Mouse (Mus musculus): ENCODE measurements at regions not wholly inside any gene's neighbourhood (a gene's known extent, or its start where the extent isn't known, plus 50 kb on each side); places are given as distances from the start of the nearest gene placed in this dataset.

DNA sequence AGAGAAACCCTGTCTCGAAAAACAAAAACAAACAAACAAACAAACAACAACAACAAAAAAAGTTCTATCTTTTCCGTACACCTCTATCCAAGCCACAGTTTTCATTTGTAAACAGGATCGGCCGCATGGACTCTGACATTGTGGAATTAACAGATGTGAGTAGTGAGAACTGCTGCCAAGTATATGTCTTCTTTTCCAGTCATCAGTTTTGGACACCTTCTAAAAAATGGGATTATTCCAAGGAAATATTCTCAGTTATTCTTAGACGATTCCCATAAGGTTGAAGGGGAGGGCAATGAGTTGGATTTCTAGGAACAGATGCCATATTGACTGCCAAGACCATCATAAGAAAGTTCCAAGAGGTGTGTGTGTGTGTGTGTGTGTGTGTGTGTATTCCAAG is 891.2 kb upstream of the Lrrc6 start:
- no peak for DNase-seq (ENCODE audit: low read depth, low spot score)

DNA sequence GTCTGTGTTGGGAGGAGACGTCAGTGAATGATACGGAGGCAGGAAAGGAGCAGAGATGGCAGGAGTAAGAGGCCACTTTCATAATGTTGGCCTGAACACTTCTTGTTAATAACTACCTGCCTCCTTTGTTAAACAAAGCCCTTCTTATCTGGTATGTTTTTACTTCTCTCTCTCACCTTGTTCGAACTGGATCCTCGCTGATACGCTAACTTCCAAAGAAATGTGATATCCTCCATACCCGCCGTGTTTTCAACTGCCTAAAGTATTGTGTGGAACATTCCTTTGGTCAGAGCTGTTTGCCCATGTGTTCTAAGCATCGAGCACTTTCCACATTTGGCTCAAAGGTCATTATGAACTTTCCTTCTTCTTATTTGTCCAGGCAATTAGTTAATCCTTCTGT is 887.8 kb upstream of the Lrrc6 start:
- DNase-seq (ENCODE audit: low read depth, low spot score) = no peak

DNA sequence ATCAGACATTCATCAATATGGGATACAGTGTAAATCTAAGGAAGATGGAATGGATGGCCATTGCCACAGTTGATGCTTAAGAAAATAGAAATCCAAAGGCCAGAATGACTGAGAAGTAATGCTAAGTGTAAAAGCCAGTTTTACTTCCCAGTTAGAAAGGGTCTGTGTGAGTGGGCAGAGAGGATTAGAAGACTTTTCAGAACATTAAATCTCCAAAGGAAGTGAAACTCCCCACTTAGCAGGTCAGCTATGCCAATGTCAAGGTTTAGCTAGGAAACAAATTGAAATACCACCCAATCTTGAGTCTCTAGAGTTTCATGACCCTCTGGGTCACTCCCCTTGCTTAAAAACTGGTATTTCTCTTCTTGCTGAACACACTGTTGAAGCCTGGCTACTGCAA is 886.2 kb upstream of the Lrrc6 start:
- no peak for DNase-seq (ENCODE audit: low read depth, low spot score)

DNA sequence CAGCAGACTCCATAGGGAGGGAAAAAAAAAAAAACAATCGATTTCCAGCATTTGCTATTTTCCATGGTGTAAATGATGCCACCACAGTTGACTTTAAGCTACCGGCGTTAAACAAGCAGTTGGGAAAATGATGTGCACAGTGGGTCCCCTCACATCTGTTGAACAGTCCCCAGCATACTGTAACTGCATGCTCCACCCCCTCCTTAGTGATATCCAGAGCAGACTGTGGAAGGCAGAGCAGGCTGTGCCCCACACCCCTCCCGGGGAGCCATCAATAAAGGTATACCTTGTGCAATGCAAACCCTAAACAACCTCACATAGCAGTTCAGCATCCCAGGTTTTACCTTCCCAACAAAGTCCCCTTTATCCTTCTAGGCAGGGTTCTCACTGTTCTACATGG is 872.9 kb upstream of the Lrrc6 start:
- no peak for DNase-seq (ENCODE audit: low read depth, low spot score)

DNA sequence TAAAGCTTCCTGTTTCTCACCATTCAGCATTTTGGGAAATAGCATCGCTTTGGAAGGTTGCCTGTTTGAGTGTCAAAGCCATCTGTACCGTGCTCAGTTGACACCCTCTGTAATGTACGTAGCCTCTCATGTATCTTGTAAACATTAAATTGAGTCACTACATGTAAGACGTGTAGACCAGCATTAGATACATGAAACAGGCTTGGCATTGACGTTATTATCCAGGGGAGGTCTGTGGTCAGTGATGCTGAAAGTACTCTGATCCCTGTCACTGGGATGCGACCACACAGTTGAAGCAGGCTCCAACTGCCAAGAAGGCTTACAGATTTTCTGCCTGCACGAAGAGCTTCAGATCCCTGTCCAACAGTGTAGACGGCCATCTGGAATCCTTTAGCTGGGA is 872.3 kb upstream of the Lrrc6 start:
- no peak for DNase-seq (ENCODE audit: low read depth, low spot score)

DNA sequence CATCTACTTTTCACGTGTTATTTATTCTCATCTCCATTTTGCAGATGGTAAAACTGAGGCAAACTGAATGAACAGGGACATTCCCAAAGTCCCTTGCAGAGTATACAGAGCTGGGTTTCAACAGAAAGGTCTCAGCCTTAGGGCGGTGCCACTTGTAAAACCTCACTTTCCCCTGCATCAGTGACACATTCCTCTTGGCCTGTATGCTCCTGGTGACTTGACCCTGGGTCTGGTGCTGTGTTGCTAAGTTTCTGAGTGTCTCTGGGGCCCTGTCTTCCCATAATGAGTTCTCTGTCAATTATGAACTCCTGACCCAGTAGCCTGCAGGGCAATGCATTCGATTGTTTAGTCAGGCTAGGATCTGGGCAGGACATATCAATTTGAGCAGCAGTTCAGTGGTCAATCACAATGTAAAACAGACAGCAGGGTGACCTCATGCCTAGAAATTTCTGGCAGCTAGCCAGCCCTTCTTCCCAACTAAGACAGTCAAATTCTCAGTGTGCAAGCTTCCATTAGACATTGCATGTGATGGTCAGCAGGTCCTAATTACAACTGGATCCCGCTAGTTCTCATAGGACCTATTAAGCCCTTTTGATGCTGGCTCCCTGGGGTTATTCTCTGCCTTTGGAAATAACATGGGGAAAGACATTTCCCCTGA is 863.5 kb upstream of the Lrrc6 start:
- DNase-seq (ENCODE audit: low read depth, low spot score) = no peak

DNA sequence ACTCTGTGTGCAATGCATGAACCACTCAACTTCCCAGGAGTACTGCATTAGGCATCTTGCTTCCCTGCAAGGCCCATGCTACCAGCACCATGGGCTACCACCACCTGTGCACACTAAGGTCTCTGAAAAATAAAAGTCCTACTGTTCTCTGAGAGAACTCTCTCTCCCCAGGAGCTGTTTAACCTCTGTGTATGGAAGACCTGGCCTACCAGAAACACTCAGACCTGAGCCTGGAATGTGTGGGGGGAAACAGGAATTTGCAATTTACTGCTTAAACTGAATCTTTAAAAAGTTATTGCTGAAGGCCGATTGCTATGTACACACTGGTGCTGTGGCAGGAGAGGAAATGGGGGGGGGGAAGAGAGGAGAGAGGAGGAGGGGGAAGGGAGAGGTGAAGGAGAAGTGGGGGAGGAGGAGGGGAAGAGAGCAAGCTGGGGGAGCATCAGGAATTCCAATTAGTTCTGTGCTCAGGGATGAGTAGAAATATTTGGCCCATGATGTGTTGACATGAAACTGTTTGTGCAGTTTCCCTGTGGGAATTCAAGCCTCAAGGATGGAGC is 860.4 kb upstream of the Lrrc6 start:
- no peak for DNase-seq (ENCODE audit: low read depth, low spot score)

DNA sequence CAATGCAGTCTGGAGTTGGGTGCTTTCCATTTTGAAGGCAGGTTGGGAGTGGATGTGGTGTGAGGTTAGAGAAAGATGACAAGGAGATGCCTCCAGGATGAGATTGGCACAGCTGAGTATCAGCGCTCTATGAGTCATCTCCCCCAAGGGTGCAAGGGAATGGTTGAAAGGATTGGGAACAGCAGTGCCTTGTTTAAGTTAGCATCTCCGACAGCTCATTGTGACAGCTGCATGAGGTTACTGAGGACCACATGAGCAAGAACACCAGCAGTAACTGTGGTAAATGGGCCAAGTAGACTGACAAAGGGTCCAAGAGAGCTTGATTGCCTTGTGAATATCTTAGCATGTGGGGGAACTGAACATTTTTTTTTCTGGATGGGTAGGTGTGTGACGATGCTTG is 857.2 kb upstream of the Lrrc6 start:
- no peak for DNase-seq (ENCODE audit: low read depth, low spot score)

DNA sequence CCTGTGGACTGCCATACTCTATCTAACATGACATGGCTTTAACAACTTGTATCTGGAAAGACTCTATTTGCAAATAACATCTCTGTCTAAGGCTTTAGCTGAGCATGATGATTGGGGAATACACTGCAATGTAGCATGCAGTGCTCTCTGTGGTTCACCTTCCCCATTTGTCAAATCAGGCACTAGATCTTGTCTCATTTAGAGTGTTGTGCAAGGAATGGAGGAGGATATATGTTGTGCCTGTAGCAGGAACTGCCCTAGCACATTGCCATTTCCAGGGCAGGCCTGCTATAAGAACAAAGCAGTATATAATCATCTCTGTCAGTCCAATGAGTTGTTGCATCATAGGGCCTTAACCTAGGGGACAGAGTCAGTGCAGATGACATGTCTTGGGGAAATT is 854.6 kb upstream of the Lrrc6 start:
- no peak for DNase-seq (ENCODE audit: low read depth, low spot score)

DNA sequence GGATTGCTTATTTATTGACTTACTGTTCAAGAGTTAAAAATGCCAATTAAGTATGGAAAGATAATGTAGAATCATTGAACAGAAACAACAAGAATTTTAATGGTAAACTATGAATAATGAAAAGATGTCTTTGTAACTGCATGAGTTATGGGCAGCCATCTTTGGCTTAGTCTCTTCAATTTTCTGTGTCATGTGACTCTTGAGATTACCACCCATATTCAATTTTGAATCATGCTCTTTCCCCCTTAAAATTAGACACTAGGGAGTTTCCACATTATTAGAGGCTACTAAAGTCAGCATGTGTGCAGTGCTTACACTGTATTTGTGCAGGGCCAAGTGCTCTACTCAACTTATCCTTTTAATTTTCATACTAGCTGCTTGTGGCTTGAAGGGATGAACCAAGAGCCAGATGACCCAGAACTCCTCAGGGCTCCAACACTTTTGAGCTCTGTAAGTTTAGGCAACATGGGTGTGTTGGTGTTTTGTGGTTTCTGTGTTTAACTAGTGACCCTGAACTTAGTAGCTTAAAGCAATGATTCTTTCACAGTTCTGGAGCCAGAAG is 854.0 kb upstream of the Lrrc6 start:
- no peak for DNase-seq (ENCODE audit: low read depth, low spot score)

DNA sequence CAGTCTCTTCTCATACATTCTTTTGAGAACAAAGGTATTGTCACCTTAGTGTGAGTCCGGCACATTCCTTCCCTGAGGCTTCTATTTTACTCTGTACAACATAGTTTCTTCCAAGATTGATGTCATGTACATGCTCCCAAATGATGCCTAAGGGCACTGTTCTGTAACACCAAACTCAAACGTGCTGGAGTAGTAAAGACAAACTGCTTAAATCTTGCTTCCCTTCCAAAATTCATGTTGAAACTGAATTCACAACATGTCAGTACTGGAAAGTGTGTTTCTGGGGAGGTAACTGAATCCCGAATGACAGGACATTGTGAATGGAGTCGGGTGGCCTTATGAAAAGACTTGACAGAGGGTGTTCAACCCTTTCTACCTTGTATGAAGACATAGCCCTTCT is 848.8 kb upstream of the Lrrc6 start:
- DNase-seq (ENCODE audit: low read depth, low spot score) = no peak

DNA sequence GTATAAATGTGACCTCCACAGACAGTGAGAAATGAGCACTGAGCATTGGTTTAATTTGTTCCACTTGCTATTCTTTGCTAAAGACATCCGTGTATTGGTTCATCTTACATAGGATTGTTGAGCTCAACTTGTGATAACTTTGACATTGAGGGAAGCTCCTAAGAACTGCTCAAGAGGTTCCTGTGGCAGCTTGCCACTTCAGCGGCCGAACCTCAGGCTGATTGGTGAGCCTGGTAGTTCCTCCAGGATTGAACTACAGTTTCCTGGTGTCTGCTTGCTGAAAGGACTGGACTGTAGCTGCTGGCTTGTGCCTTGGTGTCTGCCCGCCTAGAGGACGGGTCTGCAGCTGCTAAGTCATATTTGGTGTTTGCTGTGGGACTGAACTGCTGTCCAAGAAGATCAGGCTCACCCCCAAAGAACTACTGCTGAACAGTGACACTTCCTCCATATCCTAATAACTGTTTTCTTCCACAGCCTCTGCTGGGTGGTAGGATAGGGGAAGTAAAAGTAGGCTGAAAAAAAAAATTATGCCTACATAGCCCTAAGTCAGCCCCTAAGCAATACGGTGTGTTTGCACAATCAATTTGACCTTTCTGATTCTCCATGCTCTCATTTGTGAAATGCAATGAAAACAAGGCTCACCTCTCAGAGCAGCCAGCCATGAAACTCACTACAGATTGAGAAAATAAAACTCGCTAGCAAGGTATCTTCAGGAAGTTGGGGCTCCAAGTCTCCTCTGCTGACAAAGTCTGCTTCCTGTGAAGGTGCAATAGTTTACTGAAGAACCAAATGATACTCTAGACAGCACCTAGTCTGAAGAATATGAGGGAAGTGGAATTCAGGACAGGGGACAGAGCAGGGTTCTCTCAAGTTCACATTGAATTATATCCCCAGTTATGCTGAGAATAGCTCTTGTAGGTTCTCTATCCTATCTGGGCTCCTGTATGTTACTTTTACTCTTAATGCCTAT is 844.8 kb upstream of the Lrrc6 start:
- DNase-seq (ENCODE audit: low read depth, low spot score) = no peak

DNA sequence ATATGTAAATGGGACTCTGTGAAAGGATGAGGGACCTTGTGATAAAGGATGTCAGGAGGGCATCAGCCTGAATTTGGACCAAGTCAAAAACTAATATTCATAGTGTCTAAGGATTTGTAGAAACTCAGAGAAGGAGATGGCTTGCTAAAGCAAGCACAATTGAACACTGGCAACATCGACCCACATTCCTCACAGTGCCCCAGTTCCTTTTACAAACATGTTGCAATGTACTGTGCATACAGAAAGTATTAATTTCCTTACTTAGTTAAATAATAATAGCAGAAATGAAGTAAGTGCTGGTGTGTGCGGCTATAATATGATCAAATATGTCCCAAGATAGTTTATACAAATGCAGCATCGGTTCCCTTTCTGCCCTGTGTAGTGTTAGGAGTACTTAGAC is 841.3 kb upstream of the Lrrc6 start:
- DNase-seq (ENCODE audit: low read depth, low spot score) = no peak

DNA sequence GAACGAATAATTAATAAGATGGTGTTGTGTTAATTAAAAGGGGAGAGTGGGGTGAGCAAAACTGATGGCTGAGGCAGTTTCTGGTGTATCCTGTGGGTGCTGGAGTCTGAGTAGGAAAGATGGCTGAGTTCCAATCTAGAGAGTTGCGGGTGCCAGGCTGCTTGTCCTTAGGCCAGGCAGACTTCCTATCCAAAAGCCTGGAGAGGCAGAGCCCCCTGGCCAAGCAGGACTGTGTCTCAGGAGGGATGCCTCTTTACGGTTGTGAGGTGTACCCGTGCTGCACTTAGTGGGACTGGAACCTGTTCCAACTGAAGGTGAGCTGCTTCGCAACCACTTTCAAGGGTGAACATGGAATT is 836.3 kb upstream of the Lrrc6 start:
- no peak for DNase-seq (ENCODE audit: low read depth, low spot score)

DNA sequence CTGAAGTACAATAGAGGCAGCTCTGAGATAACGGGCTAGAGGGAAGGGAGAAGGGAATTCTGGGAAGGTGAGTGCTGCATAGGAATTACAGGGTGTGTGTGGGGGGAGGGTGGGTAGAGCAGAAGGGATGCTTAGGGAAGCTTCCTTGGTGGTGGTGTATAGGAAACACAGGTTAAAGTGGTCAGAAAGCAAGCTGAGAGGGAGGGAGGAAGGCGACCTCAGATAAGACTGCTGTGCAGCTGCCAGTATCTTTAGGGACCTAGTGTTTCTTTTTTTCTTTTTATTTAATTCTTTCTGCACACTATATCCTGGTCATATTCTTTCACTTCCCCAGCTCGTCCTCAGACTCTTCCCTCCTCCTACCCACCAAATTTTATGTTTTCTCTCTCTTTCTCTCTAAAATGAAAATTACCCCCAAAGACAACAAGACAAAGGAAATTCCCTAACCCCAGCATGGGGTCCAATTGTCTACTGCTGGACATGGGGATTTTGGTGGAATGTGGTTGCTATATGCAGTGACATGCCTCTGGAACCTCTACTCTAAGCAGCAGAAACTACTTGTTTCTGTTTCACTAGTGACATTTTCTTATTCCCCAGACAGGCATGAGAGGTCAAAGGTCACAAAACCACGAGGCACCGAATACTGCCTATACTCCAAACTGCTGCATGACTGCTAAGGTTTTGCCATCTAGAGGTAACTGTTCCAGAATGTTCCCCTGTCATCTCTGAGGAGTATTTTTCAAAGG is 835.8 kb upstream of the Lrrc6 start:
- DNase-seq (ENCODE audit: low read depth, low spot score) = no peak

DNA sequence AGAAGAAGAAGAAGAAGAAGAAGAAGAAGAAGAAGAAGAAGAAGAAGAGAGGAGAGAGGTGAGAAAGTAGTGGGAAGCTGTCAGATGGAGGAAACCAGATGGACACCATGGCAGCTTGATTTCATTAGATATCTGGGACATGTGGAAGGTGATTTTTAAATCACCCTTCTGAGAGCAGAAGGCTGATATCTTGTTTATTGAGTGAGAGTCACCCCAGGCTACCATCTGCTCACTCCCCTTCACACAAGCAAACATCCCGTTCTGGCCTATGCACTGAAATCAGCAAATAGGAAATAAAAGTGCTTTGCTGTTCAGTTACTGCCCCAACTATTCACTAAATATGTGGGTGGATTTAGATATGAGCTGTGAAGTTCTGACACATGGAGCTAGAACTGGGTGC is 831.8 kb upstream of the Lrrc6 start:
- DNase-seq (ENCODE audit: low read depth, low spot score) = no peak

DNA sequence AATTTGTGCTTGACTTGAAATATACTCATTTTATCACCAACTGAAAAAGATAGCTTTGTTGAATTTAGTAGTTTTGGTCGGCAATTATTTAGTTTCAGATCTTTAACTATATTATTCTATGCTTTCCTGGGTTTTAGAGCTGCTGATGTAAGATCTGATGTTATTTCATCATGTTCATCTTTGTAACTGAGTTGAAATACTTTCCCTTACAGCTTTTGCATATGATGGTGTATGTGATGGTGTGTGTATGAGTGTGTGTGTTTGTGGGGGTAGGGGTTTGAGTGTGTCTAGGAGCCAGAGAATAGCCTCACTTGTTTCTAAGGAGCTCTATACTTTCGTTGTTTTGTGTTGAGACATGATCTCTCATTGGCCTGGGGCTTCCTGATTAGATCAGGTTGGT is 819.6 kb upstream of the Lrrc6 start:
- no peak for DNase-seq (ENCODE audit: low read depth, low spot score)

DNA sequence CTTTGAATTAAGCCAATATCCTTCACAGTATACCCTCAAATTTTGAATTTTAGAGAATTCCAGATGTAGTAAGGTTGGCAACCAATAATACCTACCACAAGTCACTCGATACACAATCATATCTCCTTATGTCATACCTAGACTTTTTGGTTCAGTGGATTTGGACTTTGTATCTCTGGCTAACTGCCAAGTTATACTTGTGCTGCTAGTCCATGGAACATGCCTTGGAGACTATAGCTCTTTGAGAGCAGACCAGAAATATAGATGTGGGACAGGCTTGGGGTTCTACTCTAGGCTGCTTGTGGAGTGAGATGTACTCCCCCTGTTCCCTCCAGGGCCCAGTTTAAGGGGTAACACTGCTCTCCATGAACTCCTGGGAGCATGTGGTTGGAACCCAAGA is 814.5 kb upstream of the Lrrc6 start:
- no peak for DNase-seq (ENCODE audit: low read depth, low spot score)

DNA sequence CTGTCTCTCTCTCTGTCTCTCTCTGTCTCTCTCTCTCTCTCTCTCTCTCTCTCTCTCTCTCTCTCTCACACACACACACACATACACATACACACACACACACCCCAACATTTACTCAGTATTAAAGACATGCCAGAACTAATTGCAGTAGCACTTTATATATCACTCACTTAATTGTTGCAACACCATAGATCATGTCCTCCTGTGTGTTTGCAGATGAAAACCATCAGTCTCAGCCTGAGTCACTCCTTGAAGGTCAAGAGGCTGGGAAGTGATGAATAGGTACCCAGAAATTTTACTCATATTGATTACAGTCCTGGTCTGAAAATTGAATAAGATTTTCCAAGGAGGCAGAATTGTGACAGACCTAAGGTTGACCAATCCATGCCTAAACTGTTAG is 812.9 kb upstream of the Lrrc6 start:
- no peak for DNase-seq (ENCODE audit: low read depth, low spot score)

DNA sequence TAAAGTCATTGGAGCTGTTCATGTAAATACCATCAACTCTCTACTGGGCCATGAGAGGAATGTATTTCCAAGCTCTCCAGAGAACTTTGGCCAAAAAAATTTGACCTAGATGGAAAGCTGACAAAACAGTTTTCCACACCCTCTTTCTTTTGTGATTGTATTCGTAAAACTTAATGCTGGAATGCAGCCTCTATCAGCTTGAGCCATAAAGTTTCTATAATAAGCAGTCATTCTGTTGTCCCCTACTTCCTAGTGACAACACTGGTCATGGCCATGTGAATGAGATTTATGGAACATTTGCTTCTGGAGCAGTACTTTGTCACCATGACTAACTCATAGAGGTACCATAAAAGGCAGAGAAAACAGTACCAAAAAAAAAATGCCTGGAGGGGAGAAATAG is 805.0 kb upstream of the Lrrc6 start:
- DNase-seq (ENCODE audit: low read depth, low spot score) = no peak

DNA sequence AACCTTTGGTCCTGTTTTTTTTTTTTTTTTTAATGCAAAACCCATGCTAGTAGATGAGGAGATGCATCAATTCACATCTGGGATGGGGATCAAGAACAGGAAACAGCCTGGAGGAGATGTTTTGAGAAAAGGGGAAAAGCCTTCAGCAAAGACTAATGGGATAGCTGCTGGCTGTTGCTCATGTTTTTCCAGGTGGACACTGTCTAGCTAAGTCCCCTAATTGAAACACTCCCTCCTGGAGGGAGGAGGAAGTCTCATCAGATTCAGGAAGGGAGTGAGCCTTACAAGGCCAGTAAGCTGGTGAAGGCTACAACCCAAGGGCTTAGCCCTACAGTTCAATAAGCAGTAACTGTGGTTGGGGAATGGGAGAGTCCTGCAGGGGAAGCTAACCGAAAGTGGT is 803.1 kb upstream of the Lrrc6 start:
- DNase-seq (ENCODE audit: low read depth, low spot score) = no peak

DNA sequence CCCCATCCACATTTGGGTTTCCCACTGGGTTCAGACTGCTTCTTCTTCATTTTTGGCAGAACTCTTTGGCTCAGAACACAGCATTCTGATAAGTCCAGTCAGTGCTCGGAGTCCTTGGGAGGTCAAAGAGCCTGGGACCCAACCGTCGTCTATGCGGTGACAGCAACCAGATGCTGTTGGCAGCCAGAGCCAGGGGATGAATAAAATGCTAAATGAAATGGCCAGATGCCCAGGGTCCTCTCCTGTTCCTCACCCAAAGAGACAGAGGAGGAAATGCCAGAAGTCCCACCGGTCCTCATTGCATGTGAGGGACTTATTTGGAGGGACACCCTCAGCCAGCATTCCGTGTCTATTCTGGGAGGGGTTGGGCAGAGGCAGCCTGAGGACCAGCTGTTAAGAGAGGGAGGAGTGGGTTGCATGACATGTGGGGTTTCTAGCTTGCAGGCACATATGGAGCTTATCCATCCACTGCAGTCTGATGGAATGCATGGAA is 801.2 kb upstream of the Lrrc6 start:
- DNase-seq (ENCODE audit: low read depth, low spot score) = no peak

All from c-Kit-negative CD71-positive TER-119-positive erythroid progenitor cells, embryonic 14.5 days (primary cell).